Mouse (Mus musculus) bone marrow, adult 2 months (tissue): ENCODE measurements around the gene Dthd1.

Experiments
- CTCF ChIP-seq: fragments of 200-500 bp; IDR thresholded peaks from 2 replicates; pipeline ENCODE4 v1.5.1; 2011; ENCODE audit warnings: low read length, control low read depth; ENCODE audit not compliant: control insufficient read depth, insufficient read depth
- POLR2A ChIP-seq: fragments of 200-500 bp; IDR thresholded peaks from 2 replicates; pipeline ENCODE4 v1.6.1; 2011; ENCODE audit warnings: low read depth, mild to moderate bottlenecking, control low read depth, low read length, borderline replicate concordance; ENCODE audit not compliant: control insufficient read depth

- TF ChIP-seq POLR2A: no peak
- TF ChIP-seq CTCF: no peak
Observed at GRCm38 (mm10) chr5:62906954-62907353, 93.3 kb downstream of the Dthd1 start.
